Mouse (Mus musculus) bone marrow macrophage, adult 2 months (primary cell): ENCODE results near the gene Lhx1.

Experiments used
- CTCF ChIP-seq: IDR thresholded peaks from 2 replicates; pipeline ENCODE4 v1.5.1; 2012; ENCODE audit warnings: low read depth, mild to moderate bottlenecking, low read length, moderate library complexity
- POLR2A ChIP-seq: IDR thresholded peaks from 2 replicates; pipeline ENCODE4 v1.6.1; 2012; ENCODE audit warnings: mild to moderate bottlenecking, low read depth, low read length, borderline replicate concordance

DNA sequence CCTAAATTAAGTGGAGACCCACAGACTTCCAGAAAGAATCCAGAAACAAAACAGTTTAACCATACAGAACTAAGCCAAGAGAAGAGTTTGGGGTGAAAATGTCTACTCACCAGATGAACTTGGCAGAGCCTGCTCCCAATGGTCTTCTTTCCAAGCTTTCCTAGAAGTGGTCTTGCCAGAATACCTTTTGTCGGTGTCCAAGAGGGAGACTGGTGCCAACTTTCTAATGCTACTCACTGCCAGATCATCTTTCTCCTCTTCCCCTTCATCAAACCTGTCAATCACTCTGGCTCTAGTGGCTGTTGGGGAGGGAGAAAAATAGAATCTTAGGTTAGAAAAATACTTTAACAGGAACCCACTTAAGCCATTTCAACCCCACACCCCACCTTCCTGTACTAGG is 13.3 kb downstream of the Lhx1 start:
- TF ChIP-seq CTCF, result no peak
- no peak for TF ChIP-seq POLR2A
